In the genomic region with DNA sequence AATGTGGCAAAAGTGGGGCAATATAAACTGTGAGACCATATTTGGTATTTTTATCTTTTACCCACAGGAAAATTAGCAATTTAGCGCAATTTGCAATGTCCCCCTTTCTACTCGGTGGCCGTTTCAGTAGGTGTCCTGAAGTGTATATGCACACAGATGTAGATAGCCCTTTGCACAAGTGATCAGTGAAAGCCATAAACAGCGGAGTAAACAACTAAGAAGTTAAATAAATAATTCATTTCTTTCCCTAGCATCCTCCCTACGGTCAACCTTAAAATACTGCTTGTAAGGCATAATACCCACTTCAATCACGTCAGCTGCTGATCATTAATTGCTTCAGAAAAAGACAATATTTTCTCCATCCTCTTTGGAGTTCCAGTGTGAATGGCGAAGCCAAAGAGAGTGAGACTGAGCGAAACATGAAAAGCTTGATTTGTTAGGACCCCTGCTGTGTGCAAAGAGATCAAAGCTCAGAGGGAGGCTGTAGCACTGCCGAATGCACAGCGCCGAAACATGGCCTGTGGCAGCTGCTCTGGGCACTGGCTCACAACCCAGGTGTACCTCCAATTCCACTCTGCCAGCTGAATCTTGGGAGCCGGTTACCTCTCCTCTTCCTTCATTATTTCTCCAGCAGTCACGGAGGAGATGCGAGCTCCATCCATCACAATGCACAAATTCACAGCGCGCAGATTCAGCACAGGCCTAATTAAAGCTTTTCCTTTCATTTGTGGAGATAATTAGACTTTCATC, we compare ENCODE assay signal across 12 mouse cellular contexts.
A peak's percentile ranks its signal among the peaks of the same experiment; 100 is the strongest.
DNase-seq lines count a peak whose midpoint lies in the region; ATAC-seq lines count a peak whose summit lies in the region.
"Had no signal": no experiment of that assay in that cellular context is flagged by ENCODE, and none has a peak within 500 bp of the region (broad histone marks: within the 10 kb centered on the region; RNA-seq: fewer than 3 reads in every experiment).

No protein-coding gene starts in this region.

- H3K27ac ChIP-seq in forebrain, embryonic 12.5 days, result peak overlapping the region; percentile 43
- H3K27ac ChIP-seq in limb, embryonic 10.5 days, result peak overlapping the region; percentile 71
- no peak overlapping the region for H3K27ac ChIP-seq in neural tube, embryonic 12.5 days
- H3K27ac ChIP-seq in heart, embryonic 10.5 days, result no peak overlapping the region
- H3K27ac ChIP-seq: embryonic facial prominence, embryonic 15.5 days had no signal

- no peaks in the 10 kb centered on the region for H3K36me3 ChIP-seq in forebrain, embryonic 12.5 days (replicated peaks)
- H3K36me3 ChIP-seq in limb, embryonic 10.5 days, result no peaks in the 10 kb centered on the region
- H3K36me3 ChIP-seq in neural tube, embryonic 12.5 days, result no peaks in the 10 kb centered on the region
- H3K36me3 ChIP-seq in heart, embryonic 10.5 days, result no peaks in the 10 kb centered on the region
- H3K36me3 ChIP-seq: embryonic facial prominence, embryonic 15.5 days had no signal

- peaks cover 24% of the 10 kb centered on the region for H3K27me3 ChIP-seq in forebrain, embryonic 12.5 days
- H3K27me3 ChIP-seq in limb, embryonic 10.5 days (ENCODE audit: low read depth, poor library complexity, severe bottlenecking), result no peaks in the 10 kb centered on the region
- H3K27me3 ChIP-seq in neural tube, embryonic 12.5 days (replicated peaks), result no peaks in the 10 kb centered on the region
- no peaks in the 10 kb centered on the region for H3K27me3 ChIP-seq in heart, embryonic 10.5 days (ENCODE audit: insufficient read depth, poor library complexity, severe bottlenecking)
- H3K27me3 ChIP-seq: embryonic facial prominence, embryonic 15.5 days had no signal

- peak; percentile 90 for ATAC-seq in forebrain, embryonic 12.5 days (ENCODE audit: low FRiP score)
- ATAC-seq in neural tube, embryonic 12.5 days (ENCODE audit: low FRiP score, low read depth), result peak; percentile 90
- ATAC-seq: intestine, embryonic 16.5 days; Patski had no signal

- peaks cover 28% of the 10 kb centered on the region for H3K4me1 ChIP-seq in forebrain, embryonic 12.5 days
- peaks cover 47% of the 10 kb centered on the region for H3K4me1 ChIP-seq in limb, embryonic 10.5 days
- peaks cover 4% of the 10 kb centered on the region; the same call in 1 of the 2 replicates for H3K4me1 ChIP-seq in neural tube, embryonic 12.5 days
- H3K4me1 ChIP-seq in heart, embryonic 10.5 days, result peaks cover 4% of the 10 kb centered on the region; the same call in 1 of the 2 replicates
- H3K4me1 ChIP-seq: embryonic facial prominence, embryonic 15.5 days had no signal

- DNase-seq in cerebellum, postnatal 25 days, result peak; percentile 16 to 22
- no peak for DNase-seq in cerebellum, adult 9-10 months
- DNase-seq in limb, embryonic 10.5 days (ENCODE audit: low spot score), result peak; percentile 67
- no peak for DNase-seq in thymus, postnatal 25 days
- DNase-seq in thymus, postnatal 36 days, result no peak
- no peak for DNase-seq in heart, embryonic 10.5 days (ENCODE audit: low spot score)
- DNase-seq: heart, adult 18-20 months had no signal

- peak overlapping the region; percentile 44 for H3K4me2 ChIP-seq in forebrain, embryonic 12.5 days
- peak overlapping the region; percentile 50 for H3K4me2 ChIP-seq in neural tube, embryonic 12.5 days (replicated peaks)
- H3K4me2 ChIP-seq: embryonic facial prominence, embryonic 15.5 days had no signal

- peak overlapping the region; percentile 17; the same call in 1 of the 2 replicates for H3K4me3 ChIP-seq in forebrain, embryonic 12.5 days (replicated peaks)
- peak overlapping the region; percentile 28 for H3K4me3 ChIP-seq in limb, embryonic 10.5 days
- H3K4me3 ChIP-seq in neural tube, embryonic 12.5 days, result no peak overlapping the region
- H3K4me3 ChIP-seq in heart, embryonic 10.5 days, result no peak overlapping the region
- H3K4me3 ChIP-seq: embryonic facial prominence, embryonic 15.5 days had no signal

- H3K9ac ChIP-seq in forebrain, embryonic 12.5 days, result no peak overlapping the region
- no peak overlapping the region for H3K9ac ChIP-seq in neural tube, embryonic 12.5 days
- H3K9ac ChIP-seq: embryonic facial prominence, embryonic 15.5 days had no signal

- H3K9me3 ChIP-seq in forebrain, embryonic 12.5 days, result no peaks in the 10 kb centered on the region
- no peaks in the 10 kb centered on the region for H3K9me3 ChIP-seq in limb, embryonic 10.5 days (replicated peaks)
- no peaks in the 10 kb centered on the region for H3K9me3 ChIP-seq in neural tube, embryonic 12.5 days
- H3K9me3 ChIP-seq in heart, embryonic 10.5 days, result no peaks in the 10 kb centered on the region
- H3K9me3 ChIP-seq: embryonic facial prominence, embryonic 15.5 days had no signal

- 7% methylated on average over 16 of the region's 16 CpGs for WGBS in forebrain, embryonic 12.5 days
- WGBS in limb, embryonic 10.5 days, result 26% methylated on average over 16 of the region's 16 CpGs
- WGBS in neural tube, embryonic 12.5 days, result 13% methylated on average over 16 of the region's 16 CpGs
- 56% methylated on average over 16 of the region's 16 CpGs for WGBS in heart, embryonic 10.5 days

Comparison
In these comparisons a context has a peak if more than half of its experiments do, and no peak if none do; other contexts are left out.
1. DNase-seq: peak in cerebellum, postnatal 25 days (2 of 2) and limb, embryonic 10.5 days (single experiment); none in cerebellum, adult 9-10 months (single experiment), thymus, postnatal 25 days (single experiment), thymus, postnatal 36 days (0 of 2) and heart, embryonic 10.5 days (single experiment).
2. H3K27ac ChIP-seq: peak in forebrain, embryonic 12.5 days (single experiment) and limb, embryonic 10.5 days (single experiment); none in neural tube, embryonic 12.5 days (single experiment) and heart, embryonic 10.5 days (single experiment).
3. H3K4me3 ChIP-seq: peak in forebrain, embryonic 12.5 days (single experiment) and limb, embryonic 10.5 days (single experiment); none in neural tube, embryonic 12.5 days (single experiment) and heart, embryonic 10.5 days (single experiment).